Mouse (Mus musculus) right cerebral cortex, adult 2 months (tissue): ENCODE measurements around the gene Gm5796.
"Not testable (repeated sequence)": the region's sequence is repeated elsewhere in the genome, so short reads cannot be mapped to it uniquely, and the experiment has no call there.

Experiments
- DNase-seq, 2 experiments: peaks; one replicate each; pipeline ENCODE4 v3.0.0; 2021 to 2022; ENCODE audit warnings: low spot score in 2 of 2

The Gm5796 gene

DNA sequence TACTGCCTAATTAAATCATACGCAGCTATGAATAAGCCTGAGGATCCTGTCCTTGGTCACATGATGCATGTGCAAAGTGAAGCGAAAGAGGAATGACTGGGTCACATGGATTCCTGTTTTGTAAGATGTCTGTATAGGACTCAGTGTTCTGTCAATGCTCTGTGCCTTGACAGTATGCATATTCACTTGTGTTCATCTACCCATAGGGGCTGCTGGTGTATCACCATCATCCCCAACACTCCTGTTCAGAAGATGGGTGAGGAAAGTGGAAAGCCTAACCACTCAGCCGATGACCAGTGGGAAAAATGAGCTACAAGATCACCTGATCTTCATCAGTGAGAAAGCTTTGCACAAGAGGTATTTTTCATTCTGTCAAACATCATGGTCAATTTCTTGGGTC is at the start of gene Gm5796:
TSS of gene Gm5796 (plus strand) at position 301 of the 400 bp plus-strand sequence.
- not testable (repeated sequence) for DNase-seq

DNA sequence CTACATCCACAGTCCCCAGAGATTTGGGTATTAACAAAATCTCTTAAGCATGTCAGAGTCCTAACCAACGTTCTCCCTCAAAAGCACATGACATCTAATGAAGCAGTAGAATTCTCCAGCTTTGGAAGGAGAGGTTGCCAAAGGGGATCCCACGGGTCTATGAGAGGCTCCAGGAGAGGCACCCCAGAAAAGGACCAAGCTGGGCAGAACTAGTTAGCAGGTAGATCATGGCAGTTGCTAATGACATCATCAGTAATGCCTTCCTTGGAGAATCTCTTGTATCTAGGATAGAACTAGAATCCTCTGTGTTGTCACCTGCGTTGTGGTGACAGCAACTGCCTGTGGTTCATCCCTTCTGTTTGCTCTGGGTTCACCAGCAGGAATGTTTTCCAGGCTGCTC is 25.6 kb upstream of the Gm5796 start, which contains the start of gene Gm3099:
TSS of gene Gm3099 (plus strand) at position 301 of the 400 bp plus-strand sequence.
- not testable (repeated sequence) for DNase-seq

DNA sequence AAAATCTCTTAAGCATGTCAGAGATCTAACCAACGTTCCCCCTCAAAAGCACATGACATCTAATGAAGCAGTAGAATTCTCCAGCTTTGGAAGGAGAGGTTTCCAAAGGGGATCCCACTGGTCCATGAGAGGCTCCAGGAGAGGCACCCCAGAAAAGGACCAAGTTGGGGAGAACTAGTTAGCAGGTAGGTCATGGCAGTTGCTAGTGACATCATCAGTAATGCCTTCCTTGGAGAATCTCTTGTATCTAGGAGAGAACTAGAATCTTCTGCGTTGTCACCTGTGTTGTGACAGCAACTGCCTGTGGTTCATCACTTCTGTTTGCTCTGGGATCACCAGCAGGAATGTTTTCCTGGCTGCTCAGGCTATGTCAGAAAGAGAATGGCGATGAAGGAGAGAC is 60.1 kb downstream of the Gm5796 start, which contains the start of gene Gm3115:
TSS of gene Gm3115 (plus strand) at position 301 of the 400 bp plus-strand sequence.
- not testable (repeated sequence) for DNase-seq
